Mouse (Mus musculus): ENCODE measurements at regions not wholly inside any gene's neighbourhood (a gene's known extent, or its start where the extent isn't known, plus 50 kb on each side); places are given as distances from the start of the nearest gene placed in this dataset.

GRCm38 (mm10) chr2:115460882-115461151, 120.7 kb upstream of the BC052040 start:
- TF ChIP-seq EP300 (IDR thresholded peaks at IDR 0.05; ENCODE audit: low read depth) (no peak), CTCF (IDR thresholded peaks at IDR 0.05; ENCODE audit: low read depth) (no peak)

All from heart, postnatal 0 days (tissue).